Mouse (Mus musculus): ENCODE measurements around the gene Slx4ip.
"Not testable (repeated sequence)": the region's sequence is repeated elsewhere in the genome, so short reads cannot be mapped to it uniquely, and the experiment has no call there.

The Slx4ip gene

DNA sequence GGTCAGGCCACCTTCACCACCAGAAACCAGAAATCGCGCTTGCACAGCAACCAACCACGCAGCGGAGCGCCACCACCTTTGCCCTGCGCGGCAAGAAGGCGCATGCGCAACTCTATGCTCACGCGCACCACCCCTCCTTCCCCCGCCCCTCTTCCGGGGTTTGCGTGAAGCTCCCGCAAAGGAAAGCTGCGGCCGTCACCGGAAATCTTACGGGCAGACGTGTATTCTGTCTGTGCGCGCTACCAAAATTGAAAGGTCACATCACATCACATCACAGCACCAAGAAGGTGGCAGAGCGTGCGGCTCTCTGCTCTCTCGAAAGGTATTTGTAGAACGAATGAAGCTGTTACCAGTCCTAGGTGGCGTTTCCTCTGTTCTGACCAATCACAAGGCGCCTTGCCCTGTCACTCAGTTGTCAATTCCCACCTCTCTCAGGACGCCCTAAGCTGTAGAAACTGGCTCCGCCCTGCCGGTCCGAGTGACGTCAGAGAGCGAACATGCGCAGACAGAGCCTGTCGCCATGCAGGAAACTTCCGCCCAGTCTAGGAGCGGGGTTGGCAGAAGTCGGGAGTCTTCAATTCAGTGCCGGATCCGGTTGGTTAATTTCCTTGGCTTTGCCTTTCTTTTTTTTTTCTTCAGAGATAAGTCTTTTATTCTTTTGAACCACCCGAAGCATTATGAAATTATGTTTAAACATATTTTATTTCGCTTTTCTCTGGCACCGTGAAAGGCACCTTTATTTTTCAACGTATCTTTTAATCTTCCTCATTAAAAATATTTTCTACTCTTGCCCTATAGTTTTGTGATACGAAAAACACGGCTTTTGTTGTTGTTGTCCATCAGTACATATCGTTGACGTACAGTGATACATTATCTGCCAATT lies at the start of gene Slx4ip, which contains the start of the genes AL731706.1 and Mkks:
Gene Slx4ip, plus strand, starts transcription at position 151 of the 883 bp plus-strand sequence.
Gene AL731706.1, minus strand, starts transcription at position 322 of the 883 bp plus-strand sequence.
Gene Mkks, minus strand, starts transcription at position 322 of the 883 bp plus-strand sequence.
- DNase-seq, result peak; percentile 99

- DNase-seq, result no peak
These were observed 40.7 kb upstream of the Slx4ip start for GRCm38 (mm10) chr2:136850366-136850765.

DNA sequence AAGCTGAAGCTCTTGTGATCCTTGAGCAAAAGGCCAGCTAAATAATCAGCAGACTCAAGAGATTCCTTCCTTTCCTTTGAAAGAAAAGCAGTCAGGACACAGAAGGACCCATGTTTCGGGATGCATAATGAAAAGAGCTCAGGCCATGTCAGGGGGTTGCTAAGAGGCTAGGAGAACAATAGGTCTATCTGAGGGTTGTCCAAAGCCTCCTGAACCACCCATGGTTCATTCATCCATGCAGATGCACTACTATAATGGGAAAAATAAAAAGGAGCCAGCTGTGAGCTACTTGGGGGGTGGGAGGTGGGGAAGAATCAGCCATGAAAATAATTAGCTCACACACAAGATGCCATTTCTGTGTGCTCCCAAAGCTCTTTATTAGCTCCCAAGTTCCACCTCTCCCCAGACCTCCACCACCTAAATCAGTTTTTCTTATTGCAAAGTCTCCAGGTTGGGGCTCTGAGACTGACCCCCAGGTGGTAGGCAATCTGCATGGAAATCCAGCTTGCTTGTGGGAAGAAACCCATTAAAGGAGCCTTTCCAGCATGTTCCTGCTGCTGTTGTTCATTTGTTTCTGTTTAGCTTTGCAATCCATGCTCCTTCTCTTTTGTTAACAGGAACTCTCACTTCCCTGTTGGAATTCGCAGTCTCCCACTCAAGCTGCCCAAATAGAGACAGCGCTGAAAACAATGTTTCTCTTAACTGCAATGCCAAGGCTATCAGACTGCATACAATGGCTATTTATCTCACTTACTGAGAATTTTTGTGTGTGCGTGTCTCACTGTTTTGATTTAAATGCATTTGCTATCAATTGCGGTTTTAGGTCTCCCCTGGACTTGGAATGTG lies 36.3 kb upstream of the Slx4ip start:
- DNase-seq, result no peak

GRCm38 (mm10) chr2:136885579-136885978 lies 5.4 kb upstream of the Slx4ip start, which contains the start of gene AL731706.2:
AL731706.2 (minus strand) TSS chr2:136885679.
- no peak for DNase-seq

- peak; percentile 61 for DNase-seq
These were observed 4.2 kb upstream of the Slx4ip start for GRCm38 (mm10) chr2:136886846-136887245.

- DNase-seq, result not testable (repeated sequence)
These were observed 326 bp upstream of the Slx4ip start for GRCm38 (mm10) chr2:136890716-136891067.

DNA sequence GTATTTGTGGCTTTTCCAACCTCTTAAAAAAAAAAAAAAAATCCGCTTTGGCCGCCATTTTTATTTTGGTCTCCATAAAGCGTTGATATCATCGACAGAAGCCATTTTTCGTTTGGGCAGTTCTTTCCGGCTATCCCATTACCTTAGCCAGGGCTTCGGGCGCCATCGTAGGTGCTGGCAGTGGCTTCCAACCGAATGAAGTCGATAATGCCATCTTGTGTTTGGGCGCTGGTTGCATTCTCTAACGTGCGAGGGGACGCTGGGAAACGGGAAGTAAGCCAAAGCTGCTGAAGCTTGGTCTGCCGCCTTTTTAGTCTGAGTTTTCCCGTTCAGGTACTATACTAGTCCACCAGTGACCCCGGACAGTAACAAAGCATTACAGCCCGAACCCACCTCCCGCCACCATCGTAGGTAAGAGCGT lies 943 bp downstream of the Slx4ip start:
- peak; percentile 96 for DNase-seq

GRCm38 (mm10) chr2:136894494-136894893 lies 3.5 kb downstream of the Slx4ip start:
- no peak for DNase-seq

DNA sequence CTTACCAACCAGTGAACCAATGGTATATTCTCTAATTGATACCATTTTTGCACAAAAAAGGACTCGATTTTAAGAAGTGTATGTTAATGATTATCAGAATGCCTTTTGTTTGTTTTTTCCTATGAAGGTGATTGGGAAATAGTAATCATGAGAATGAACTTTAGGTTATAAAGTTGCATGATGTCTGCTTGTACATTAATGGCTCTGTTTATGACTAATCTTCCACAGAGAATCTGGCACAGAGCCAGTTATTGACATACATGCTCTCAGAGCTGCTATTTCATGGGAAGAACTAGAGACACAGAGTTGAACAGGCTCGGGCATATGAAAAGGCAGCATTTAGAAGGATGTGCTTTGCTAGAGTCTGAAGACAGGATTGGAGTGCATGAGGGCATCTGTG lies 5.1 kb downstream of the Slx4ip start:
- no peak for DNase-seq

- DNase-seq, result no peak
These were observed 17.6 kb downstream of the Slx4ip start for GRCm38 (mm10) chr2:136908596-136908995.

DNA sequence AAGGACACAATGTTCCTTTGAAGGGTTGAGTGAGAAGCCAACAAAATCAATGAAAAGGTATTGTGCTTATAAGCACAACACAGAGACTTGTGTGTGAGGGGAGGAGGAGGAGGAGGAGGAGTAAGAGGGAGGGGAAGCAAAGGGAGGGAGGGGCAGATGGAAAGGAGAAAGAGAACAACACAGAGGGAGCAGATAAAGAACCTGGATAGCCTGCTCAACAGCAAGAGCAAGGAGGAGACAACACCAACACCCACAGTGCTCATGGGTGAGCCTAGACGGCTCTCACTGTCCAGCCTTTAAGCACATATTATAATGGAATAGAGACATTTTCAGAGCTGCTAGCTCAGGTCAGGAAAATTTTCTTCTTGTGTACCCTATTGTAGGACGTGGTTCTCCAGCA lies 18.3 kb downstream of the Slx4ip start:
- no peak for DNase-seq

DNA sequence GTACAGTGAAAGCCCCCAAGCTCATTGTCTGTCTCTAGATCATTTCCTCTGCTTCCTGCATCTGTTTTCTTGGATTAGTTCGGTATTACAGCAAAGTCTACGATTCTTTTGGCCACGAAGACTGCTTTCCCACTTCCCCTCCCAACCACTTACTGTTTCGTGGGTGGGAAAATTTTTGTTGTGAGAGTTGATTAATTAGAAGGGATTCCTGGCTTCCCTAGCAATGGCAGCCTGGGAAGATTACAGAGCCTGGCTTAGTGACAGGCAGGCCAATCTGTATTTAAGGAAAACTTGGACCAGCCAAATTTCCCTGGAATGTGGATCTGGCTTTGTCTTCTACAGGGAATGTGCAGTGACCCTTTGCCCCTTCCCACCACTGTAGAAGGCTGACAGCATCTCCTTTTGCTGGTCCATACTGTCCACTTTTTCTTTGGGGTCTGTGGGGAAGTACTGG lies 21.0 kb downstream of the Slx4ip start:
- DNase-seq, result peak; percentile 53

DNA sequence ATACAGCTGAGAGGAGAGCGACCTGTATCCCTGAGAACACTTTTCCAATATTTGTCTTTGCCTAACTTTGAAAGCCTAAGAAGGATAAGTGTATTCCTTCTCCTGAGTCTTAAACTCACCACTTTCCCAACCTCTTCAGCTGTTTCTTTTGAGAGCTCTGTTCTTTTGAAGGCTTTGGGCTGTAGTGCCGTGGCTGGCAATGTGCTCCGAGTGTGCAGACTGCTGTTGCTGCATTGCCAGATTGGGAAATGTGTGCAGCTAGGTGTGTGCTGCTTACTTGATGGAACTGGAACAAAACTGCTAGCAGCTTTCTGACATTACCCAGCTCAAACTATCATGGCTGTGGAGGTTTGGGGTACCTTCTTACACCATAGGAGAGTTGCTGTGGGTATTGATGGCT lies 22.0 kb downstream of the Slx4ip start:
- no peak for DNase-seq

- no peak for DNase-seq
These were observed 23.4 kb downstream of the Slx4ip start for GRCm38 (mm10) chr2:136914334-136914902.

- DNase-seq, result no peak
These were observed 28.4 kb downstream of the Slx4ip start for GRCm38 (mm10) chr2:136919433-136919832.

GRCm38 (mm10) chr2:136920257-136920993 lies 29.4 kb downstream of the Slx4ip start:
- DNase-seq, result no peak

DNA sequence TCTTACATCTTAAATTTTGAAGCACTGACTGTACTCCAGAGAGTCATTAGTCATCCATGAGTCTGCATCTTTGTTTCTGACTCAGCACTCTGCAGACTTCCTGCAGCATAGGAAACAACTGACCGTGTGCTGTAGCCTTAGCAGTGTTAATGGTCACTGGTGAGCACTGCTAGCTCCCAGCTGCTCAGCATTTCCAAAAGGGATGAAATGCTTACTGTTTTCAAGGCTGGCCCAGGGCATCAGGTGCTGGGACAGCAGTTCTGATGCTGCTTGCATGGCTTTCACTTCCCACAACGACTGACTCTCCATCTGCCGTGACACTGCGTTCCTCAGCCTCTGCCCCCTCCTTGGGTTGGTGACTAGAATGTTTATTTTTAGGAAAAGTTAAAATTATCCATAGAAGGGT lies 30.0 kb downstream of the Slx4ip start:
- peak; percentile 22 for DNase-seq

DNA sequence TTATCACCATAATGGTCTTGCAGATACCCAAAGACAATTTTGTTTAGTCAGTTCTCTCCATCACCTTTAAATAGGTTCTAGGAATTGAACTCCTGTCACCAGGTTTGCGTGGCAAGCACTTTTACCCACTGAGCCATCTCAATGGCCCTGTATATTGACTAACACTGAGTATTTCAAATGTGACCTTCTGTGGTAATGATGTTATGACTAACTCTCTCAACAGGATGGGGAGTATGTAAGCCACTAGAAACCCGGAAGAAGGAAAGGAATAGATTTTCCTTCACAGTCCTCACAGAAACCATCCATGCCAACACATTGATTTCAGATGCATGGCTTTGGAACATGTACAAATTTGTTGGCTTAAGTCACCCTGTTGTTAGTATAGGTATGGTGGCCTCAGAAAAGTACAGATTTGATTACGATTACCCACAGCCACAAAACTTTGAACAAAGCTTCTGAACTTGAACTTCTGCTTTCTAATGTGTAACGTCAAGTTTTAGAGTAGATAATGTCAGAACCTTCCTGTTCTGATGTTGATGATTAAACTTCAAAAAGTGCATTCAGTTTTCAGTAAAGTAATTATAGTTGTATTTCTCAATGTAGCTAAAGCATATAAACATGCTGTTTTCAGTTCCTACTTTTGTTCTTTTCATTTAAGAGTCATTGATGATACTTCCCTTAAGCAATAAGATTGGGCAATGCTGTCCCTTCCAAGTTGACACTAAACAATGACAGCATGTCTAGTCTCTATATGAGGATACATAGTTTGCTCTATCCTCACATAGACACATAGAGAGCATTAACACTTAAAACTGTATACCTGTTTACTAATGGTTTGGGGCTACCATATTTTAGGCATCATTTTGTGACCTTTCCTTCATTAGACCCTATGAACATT lies 45.6 kb downstream of the Slx4ip start:
- DNase-seq, result no peak

- no peak for DNase-seq
These were observed 47.2 kb downstream of the Slx4ip start for GRCm38 (mm10) chr2:136938249-136938648.

GRCm38 (mm10) chr2:136946297-136946696 lies 55.3 kb downstream of the Slx4ip start:
- no peak for DNase-seq

DNA sequence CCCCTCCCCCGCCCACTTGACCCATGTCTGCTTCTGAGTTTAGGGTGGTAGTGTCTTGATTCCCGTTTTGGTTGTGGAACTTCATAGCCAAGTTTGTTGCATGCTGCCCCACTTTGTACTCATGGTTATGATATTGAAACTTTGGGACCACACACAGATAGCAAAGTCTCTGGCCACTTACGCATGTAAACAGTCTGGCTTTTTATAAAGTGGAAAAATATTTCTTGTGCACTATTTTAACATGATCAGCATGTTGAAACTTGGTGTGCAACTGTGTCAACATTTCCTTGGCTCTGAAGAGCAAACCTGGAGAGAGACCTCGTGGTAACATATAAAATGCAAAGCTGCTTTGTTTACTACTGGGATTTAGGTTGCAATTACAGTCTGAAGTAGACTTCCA lies 56.5 kb downstream of the Slx4ip start:
- DNase-seq, result no peak

All from kidney, postnatal 10 days (tissue).